Mouse (Mus musculus) cerebellum, adult 2 months (tissue): ENCODE data around the gene Hltf.

Experiments
- CTCF ChIP-seq: fragments of 200-500 bp; IDR thresholded peaks from 2 replicates; pipeline ENCODE4 v1.5.1; 2011; ENCODE audit warnings: low read depth, mild to moderate bottlenecking, control low read depth, low read length, moderate library complexity, borderline replicate concordance; ENCODE audit not compliant: insufficient read depth
- POLR2A ChIP-seq: fragments of 200-500 bp; IDR thresholded peaks from 2 replicates; pipeline ENCODE4 v1.6.1; 2011; ENCODE audit warnings: low read length, control low read depth, borderline replicate concordance; ENCODE audit not compliant: insufficient read depth

GRCm38 (mm10) chr3:20143726-20144125 lies 86.1 kb downstream of the Hltf start:
- TF ChIP-seq CTCF = no peak
- TF ChIP-seq POLR2A = no peak
